Mouse (Mus musculus): ENCODE data around the gene AW011738.

Gene AW011738

DNA sequence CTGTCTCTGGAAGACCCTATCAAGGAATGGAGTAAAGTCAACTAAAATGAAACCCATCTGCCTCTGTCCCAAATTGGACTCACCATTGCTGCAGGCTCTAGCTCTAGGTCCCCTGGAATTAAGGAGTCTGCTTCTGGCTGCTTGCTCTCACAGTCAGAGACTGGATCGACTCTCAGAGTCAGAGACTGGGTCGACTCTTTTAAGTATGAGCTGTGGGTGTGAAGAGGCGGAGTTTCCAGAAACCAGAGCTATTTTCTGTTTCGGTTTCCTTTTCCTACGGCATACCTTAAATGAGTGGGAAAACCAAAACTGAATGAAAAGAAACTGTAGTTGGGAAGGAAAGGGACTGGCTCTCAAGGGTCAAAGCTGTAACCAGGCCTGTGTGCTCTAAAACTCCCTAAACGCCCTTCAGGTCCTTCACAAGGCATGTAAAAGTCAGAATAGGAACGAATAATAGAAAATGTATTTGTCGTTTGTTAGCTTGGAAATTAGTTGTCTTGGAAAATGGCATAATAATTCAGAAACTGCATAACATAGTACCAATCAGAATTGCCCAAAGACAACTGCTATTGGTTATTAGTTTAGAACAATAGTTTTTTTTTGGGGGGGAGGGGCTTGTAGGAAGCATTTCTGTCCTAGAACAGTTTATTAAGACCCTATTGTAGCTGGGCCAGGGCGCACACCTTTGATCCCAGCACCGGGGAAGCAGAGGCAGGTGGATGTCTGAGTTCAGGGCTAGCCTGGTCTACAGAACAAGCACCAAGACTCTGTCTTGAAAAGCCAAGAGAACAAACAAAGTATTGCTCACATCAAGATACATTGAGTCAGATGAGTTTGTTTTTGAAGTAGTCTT lies 2.3 kb upstream of the AW011738 start, which contains the start of gene Isg15:
Gene Isg15 (minus strand): TSS at position 196 of the 853 bp plus-strand sequence.
- DNase-seq (ENCODE audit: low read depth, low spot score), result no peak

GRCm38 (mm10) chr4:156202462-156202893 lies 626 bp upstream of the AW011738 start:
- no peak for DNase-seq (ENCODE audit: low read depth, low spot score)

GRCm38 (mm10) chr4:156203413-156204131 lies 468 bp downstream of the AW011738 start:
- DNase-seq (ENCODE audit: low read depth, low spot score), result peak; percentile 64

DNA sequence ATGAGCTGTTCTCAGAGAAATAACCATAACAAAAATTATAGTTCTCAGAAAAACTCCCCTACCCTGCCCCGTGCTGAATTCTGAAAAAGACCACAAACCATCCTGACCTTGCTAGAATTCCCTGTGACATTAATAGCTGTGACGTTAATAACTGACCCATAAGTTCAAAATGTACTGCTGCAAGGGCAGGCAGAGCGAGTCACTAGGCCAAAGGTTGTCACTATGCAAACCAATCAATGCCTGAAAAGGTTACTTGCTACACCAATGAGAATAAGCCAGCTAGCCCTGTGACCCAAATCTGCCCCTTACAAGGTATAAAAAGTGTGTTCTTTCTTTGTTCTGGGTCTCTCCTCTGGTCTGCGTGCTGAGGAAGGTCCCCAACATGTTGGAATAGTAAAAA lies 5.8 kb downstream of the AW011738 start:
- no peak for DNase-seq (ENCODE audit: low read depth, low spot score)

DNA sequence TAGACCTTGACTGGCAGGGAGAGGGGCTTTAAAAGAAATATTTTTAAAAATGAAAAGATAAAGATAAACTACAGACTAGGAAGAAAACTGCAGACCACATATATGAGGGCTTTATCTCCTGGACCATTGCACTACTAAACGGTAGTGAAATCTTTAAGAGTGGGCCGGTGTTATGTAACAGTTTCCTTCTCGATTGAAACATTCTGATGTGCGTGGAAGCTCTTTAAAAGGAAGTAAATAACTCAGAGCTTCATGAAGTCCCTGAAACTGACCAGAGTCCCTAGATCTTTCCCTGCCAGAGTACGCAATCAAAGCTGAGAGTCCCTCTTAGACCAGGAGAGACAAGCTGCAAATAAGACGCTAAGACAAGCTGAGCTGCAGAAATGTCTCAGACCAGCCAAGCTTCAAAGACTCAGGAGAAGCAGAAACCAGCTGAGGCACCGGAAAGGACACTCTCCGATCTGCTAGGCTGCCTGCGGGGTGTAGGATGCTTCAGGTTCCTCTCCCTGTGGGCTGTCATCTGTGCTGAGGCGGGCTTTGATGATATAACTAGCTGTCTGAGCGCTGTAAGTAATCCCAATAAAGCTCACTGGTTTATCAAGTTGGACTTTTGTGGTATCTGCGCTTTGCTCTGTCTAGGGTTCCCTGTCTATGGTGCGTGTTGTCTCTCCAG lies 7.0 kb downstream of the AW011738 start:
- no peak for DNase-seq (ENCODE audit: low read depth, low spot score)

DNA sequence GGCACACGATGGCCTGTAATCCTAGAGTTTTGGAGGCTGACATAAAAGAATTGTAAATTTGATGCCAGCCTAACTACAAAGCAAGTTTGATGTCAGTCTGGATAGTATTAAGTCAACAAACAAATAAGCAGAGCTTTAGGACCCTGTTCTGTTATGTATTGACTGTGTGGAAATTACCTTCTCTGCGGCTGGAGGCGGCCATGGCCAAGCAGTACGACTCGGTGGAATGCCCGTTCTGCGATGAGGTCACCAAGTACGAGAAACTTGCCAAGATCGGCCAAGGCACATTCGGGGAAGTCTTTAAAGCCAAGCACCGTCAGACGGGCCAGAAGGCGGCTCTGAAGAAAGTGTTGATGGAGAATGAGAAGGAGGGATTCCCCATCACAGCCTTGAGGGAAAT lies 10.0 kb downstream of the AW011738 start:
- no peak for DNase-seq (ENCODE audit: low read depth, low spot score)

- DNase-seq (ENCODE audit: low read depth, low spot score), result no peak
Measured at GRCm38 (mm10) chr4:156215649-156216048, 12.5 kb downstream of the AW011738 start, which contains the start of gene Perm1. Gene Perm1, plus strand, starts transcription at chr4:156215868.

- no peak for DNase-seq (ENCODE audit: low read depth, low spot score)
Measured at GRCm38 (mm10) chr4:156216196-156216595, 13.1 kb downstream of the AW011738 start.

DNA sequence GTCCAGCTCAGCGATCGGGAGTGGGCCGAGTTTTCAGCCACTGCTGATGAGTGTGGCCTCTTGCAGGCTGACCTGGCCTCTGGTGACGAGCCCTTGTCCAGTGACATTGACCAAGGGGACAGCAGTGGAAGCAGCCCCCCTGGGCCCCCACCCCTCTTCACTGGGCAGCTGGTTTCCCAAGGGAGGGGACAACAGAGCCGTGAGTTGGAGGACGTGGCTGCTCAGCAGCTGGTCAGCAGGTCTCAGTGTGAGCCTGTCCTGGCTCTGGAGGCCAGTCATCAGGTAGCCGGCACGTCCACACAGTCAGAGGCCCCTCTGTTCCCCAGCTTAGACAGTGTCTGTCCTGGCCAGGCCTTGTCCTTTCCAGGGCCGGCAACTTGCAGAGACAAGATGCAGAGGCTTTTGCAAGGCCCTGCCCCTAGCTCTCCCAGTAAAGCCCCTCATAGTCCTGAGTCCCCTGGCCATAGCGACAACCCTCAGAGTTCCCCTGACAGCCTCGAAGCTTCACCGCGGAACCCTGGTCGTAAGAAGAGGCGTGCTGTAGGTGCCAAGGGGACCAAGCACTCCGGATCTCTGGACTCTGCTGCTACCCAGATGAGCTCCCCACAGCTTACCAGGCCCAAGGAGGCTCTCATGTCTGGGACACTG lies 14.0 kb downstream of the AW011738 start:
- no peak for DNase-seq (ENCODE audit: low read depth, low spot score)

DNA sequence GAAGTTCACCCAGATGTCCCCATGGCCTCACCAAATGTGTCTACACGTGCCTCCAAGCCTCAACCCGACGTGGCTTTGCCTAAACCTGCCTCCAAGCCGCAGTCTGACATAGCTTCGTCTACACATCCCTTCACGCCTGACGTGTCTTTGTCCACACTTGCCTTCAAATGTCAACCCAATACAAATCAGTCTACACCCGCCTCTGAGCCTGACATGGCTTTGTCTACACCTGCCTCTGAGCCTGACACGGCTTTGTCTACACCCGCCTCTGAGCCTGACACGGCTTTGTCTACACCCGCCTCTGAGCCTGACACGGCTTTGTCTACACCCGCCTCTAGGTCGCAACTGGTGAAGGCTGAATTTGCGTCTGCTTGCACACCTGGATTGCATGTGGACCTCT lies 14.7 kb downstream of the AW011738 start:
- no peak for DNase-seq (ENCODE audit: low read depth, low spot score)

- no peak for DNase-seq (ENCODE audit: low read depth, low spot score)
Measured at GRCm38 (mm10) chr4:156219936-156220335, 16.8 kb downstream of the AW011738 start.

DNA sequence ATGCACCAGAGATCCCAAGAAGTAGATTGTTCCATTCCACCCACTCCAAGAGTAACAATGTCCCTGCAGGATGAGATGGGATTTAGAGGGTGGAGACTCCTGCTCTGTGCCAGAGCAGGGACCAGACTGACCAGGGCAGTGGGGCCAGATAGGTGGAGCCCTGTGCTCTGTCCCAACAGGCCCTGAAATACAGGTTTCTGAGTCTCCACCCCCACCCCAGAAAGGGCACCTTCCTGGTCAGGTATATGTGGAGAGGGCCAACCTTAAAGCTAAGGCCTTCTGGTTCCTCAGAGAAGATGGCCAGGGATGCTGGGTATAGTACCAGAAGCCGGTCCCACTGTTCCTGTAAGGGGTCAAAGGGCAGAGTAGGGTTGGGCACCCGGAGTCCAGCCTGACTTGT lies 21.2 kb downstream of the AW011738 start:
- no peak for DNase-seq (ENCODE audit: low read depth, low spot score)

DNA sequence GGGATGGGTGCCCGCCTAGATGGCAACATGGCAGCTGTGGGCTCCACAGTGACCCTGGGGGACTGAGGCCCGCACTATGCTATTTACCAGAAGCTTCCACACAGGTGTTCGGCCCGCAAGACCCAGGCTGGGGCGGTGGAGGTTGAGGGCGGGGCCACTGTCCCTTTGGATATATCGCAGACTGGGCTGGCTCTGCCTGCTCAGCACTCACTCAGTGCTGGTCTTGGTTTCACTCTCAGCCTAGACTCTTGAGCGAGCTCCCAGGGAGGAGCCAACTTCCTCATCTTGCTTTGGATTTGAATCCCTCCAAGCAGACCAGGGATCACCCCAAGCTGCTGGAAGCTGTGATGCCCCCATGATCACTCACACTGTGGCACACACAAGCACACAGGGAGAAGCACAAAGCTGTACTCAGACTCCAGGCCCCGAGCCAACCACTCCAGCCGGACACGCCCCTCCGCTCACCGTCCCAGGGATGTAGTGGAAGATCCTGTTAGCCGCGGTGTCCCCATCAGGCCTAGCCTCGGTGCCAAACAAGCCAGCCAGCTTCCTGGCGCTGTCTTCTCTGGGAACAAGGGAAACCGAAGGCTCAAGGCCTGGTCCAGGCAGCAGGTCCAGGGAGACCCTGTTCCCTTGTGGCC lies 24.8 kb downstream of the AW011738 start:
- no peak for DNase-seq (ENCODE audit: low read depth, low spot score)

GRCm38 (mm10) chr4:156228393-156229024 lies 25.4 kb downstream of the AW011738 start:
- no peak for DNase-seq (ENCODE audit: low read depth, low spot score)

DNA sequence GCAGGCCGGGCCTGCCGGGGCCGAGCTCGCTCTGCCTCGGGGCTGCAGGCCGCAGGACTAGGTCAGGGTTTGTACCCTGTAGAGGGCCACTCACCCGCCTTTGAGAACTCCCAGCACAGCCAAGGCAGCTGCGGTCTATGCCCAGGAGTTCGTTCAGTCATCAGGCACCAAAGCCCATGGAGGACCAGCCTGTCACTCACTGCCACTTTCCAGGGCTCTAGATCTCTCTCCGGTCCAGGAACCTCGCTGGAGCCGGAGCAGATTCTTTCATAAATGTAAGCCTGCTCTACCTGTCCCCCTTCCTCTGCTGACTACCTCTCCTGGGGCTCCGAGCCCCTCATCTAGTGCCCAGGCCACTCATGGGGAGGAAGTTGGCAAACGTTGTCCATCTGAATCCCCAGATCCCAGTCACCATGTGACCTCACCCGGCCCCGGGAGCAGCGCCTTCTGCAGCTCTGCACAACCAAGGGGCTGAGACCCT lies 31.0 kb downstream of the AW011738 start:
- DNase-seq (ENCODE audit: low read depth, low spot score), result no peak

DNA sequence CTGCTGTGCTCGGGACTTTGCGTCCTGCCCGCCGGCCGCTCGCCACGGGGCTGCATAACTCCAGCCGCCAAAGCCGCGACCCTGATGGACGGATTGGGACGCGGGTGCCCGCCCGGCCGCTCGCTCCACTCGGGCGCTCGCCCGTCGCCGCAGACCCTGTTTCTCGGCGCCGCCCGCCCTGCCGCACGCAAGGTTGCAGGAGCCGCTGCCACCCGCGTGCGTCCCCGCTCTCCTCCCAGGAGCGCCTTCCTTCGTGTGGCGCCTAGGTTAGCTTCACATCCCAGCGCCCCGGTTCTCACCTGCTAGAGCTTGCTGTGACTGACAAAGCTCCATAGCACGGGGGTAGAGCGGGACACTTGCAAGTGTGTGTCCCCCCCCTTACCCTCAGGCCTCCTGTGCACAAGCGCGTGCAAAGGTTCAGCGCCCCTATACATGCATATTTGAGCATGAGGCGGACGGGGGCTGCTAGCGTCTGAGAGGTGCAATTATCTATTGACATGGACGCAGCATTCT lies 31.7 kb downstream of the AW011738 start, which contains the start of gene Plekhn1:
Gene Plekhn1 (minus strand): TSS at position 157 of the 513 bp plus-strand sequence.
- DNase-seq (ENCODE audit: low read depth, low spot score), result peak; percentile 68

- peak; percentile 75 for DNase-seq (ENCODE audit: low read depth, low spot score)
Measured at GRCm38 (mm10) chr4:156235360-156235770, 32.3 kb downstream of the AW011738 start.

DNA sequence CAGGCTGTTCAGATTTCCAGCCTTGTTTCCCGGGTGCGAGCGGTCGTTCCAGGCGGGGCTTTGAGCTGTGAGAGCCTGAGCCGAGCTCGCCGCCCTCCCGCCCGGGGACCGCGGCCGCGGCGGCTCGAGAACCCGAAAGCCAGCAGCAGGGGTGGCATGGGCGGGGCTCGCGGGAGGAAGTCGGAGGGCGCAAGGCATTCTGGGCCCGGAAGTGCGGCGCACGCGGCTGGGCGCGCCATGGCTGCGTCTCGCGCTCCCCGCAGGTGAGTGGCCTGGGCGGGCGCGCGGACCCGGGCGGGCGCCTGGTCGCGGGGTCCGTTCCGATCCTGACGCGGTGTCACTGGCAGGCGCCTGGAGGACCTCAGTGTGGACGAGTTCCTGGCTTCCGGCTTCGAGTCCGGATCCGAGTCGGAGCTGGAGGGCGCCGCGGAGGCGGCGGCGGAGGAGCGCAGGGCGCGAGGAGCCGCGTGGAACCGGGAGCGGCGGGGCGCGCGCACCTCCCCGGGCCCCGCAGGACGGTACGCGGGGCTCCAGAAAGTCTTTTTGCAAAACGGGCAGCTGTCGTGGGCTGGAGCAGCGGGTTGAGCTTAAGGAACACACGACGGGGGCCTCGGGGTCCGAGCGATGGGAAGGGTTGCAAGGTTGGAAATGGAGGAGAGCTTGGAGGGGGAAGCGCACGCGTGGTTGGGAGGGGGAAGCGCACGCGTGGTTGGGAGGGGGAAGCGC lies 32.9 kb downstream of the AW011738 start, which contains the start of gene Noc2l:
Gene Noc2l (plus strand): TSS at position 203 of the 726 bp plus-strand sequence.
- peak; percentile 92 for DNase-seq (ENCODE audit: low read depth, low spot score)

Measured in mesoderm, embryonic 11.5 days (tissue).